Mouse (Mus musculus) heart, postnatal 0 days (tissue): ENCODE measurements at regions not wholly inside any gene's neighbourhood (a gene's known extent, or its start where the extent isn't known, plus 50 kb on each side); places are given as distances from the start of the nearest gene placed in this dataset.

Experiments
- CTCF ChIP-seq: IDR thresholded peaks from 2 replicates; pipeline ENCODE4 v1.5.1; 2016; ENCODE audit warnings: antibody characterized with exemption, control low read depth, low read depth
- EP300 ChIP-seq: IDR thresholded peaks from 2 replicates; pipeline ENCODE4 v1.6.1; 2016; ENCODE audit warnings: antibody characterized with exemption, low read depth

- TF ChIP-seq CTCF (no peak), EP300 (no peak)
Measured at GRCm38 (mm10) chr12:56233209-56233608, 112.5 kb downstream of the Mbip start.
